Mouse (Mus musculus) heart, embryonic 14.5 days (tissue): ENCODE measurements around the gene Ceacam20. TPM values are rescaled to one million over a fixed set of nuclear protein-coding genes. Genes with fewer than 3 reads are reported as not detected.

Experiments
- ATAC-seq: fragments of 200-750 bp; cut with Nextera tagmentation; 2 replicates; pipeline ENCODE4 v1.8.0; 2017; ENCODE audit warnings: low read depth, moderate TSS enrichment; ENCODE audit not compliant: insufficient number of reproducible peaks, insufficient read depth, low FRiP score
- H3K27ac ChIP-seq, 2 experiments: fragments of 200-500 bp in 1 of 2; fragments of 300-500 bp in 1 of 2; sonication (generic) in 1 of 2; replicated peaks in 1 of 2; 2 replicates each; pipeline ENCODE4 v1.5.1; 2012 to 2014; ENCODE audit warnings: low read depth in 2 of 2, low read length in 2 of 2, control low read depth in 1 of 2, mild to moderate bottlenecking in 1 of 2, mixed read lengths in 1 of 2; ENCODE audit not compliant: control insufficient read depth in 1 of 2, insufficient read depth in 1 of 2
- H3K27me3 ChIP-seq: fragments of 300-500 bp; sonication (generic); 2 replicates; pipeline ENCODE4 v1.6.1; 2014; ENCODE audit warnings: mild to moderate bottlenecking, low read length, control low read depth; ENCODE audit not compliant: control insufficient read depth, insufficient read depth
- H3K36me3 ChIP-seq: fragments of 300-500 bp; sonication (generic); 2 replicates; pipeline ENCODE4 v1.6.1; 2014; ENCODE audit warnings: mild to moderate bottlenecking, control low read depth, low read length, mixed read lengths; ENCODE audit not compliant: control insufficient read depth, insufficient read depth
- H3K4me1 ChIP-seq, 2 experiments: fragments of 200-500 bp in 1 of 2; fragments of 300-500 bp in 1 of 2; sonication (generic) in 1 of 2; 2 replicates each; pipeline ENCODE4 v1.6.1; 2012 to 2014; ENCODE audit warnings: low read length in 2 of 2, control low read depth in 1 of 2, mixed read lengths in 1 of 2; ENCODE audit not compliant: control insufficient read depth in 2 of 2, insufficient read depth in 2 of 2
- H3K4me2 ChIP-seq: fragments of 300-500 bp; sonication (generic); 2 replicates; pipeline ENCODE4 v1.6.1; 2014; ENCODE audit warnings: mild to moderate bottlenecking, low read length
- H3K4me3 ChIP-seq, 2 experiments: fragments of 200-500 bp in 1 of 2; fragments of 300-500 bp in 1 of 2; sonication (generic) in 1 of 2; 2 replicates each; pipeline ENCODE4 v1.5.1; 2012 to 2014; ENCODE audit warnings: low read length in 2 of 2, mild to moderate bottlenecking in 2 of 2, control low read depth in 1 of 2, low read depth in 1 of 2, moderate library complexity in 1 of 2; ENCODE audit not compliant: control insufficient read depth in 1 of 2, insufficient read depth in 1 of 2
- H3K9ac ChIP-seq: fragments of 300-500 bp; sonication (generic); 2 replicates; pipeline ENCODE4 v1.6.1; 2014; ENCODE audit warnings: mild to moderate bottlenecking, low read length
- H3K9me3 ChIP-seq: fragments of 300-500 bp; sonication (generic); 2 replicates; pipeline ENCODE4 v1.6.1; 2016; ENCODE audit warnings: low read length, control low read depth; ENCODE audit not compliant: control insufficient read depth
- WGBS: fragments of 180-500 bp; shearing (Covaris S2); extraction: QIAGEN DNeasy Blood & Tissue Kit; methylation state at CpG from one replicate; pipeline ENCODE4 v1.1.7; 2014; 5-methylcytosine and 5-hydroxymethylcytosine counted together
- polyA plus RNA-seq: library from polyadenylated mRNA; unstranded; fragments of >200 nt; fragmentation: Nextera tagmentation; extraction: Ambion mirVana; gene quantifications from 2 replicates; pipeline ENCODE4 v1.2.1, GENCODE M21; 2014

The Ceacam20 gene
- polyA plus RNA-seq, 1 experiment from 2014 or later = not detected

GRCm38 (mm10) chr7:19939555-19940235 is 25.5 kb upstream of the Ceacam20 start:
- H3K9me3 ChIP-seq = no peaks in the 10 kb centered on the region
- H3K27ac ChIP-seq = peak overlapping the region; percentile 59 to 78
- peak; percentile 84 for ATAC-seq
- no peaks in the 10 kb centered on the region for H3K36me3 ChIP-seq
- peak overlapping the region; percentile 45 for H3K4me2 ChIP-seq
- H3K27me3 ChIP-seq = no peaks in the 10 kb centered on the region
- H3K9ac ChIP-seq = no peak overlapping the region
- peaks cover 21 to 32% of the 10 kb centered on the region in 2 experiments for H3K4me1 ChIP-seq
- H3K4me3 ChIP-seq = no peak overlapping the region; a peak in 1 of 4 replicates
- WGBS = 41% methylated on average over 10 of the region's 12 CpGs

GRCm38 (mm10) chr7:19940256-19940655 is 25.0 kb upstream of the Ceacam20 start:
- no peaks in the 10 kb centered on the region for H3K9me3 ChIP-seq
- peak overlapping the region; percentile 59 for H3K9ac ChIP-seq
- H3K4me1 ChIP-seq = peaks cover 20 to 28% of the 10 kb centered on the region in 2 experiments
- WGBS = 7% methylated on average over 5 of the region's 6 CpGs
- H3K36me3 ChIP-seq = no peaks in the 10 kb centered on the region
- ATAC-seq = 0 out of 2 replicates have a peak, but pooled peaks have one; percentile 27
- peak overlapping the region; percentile 15 to 78 for H3K27ac ChIP-seq
- H3K4me2 ChIP-seq = peak overlapping the region; percentile 45
- no peaks in the 10 kb centered on the region for H3K27me3 ChIP-seq
- H3K4me3 ChIP-seq = no peak overlapping the region

- Histone ChIP-seq H3K9me3 (no peaks in the 10 kb centered on the region), H3K27ac (no peak overlapping the region), H3K36me3 (no peaks in the 10 kb centered on the region), H3K4me2 (no peak overlapping the region), H3K4me3 (no peak overlapping the region), H3K9ac (no peak overlapping the region), H3K27me3 (no peaks in the 10 kb centered on the region), H3K4me1 (peaks cover 2 to 15% of the 10 kb centered on the region in 2 experiments)
- ATAC-seq = no peak
- 88% methylated on average over 8 of the region's 8 CpGs for WGBS
These were observed 20.5 kb upstream of the Ceacam20 start for GRCm38 (mm10) chr7:19944709-19945108.

GRCm38 (mm10) chr7:19945201-19945600 is 20.0 kb upstream of the Ceacam20 start:
- H3K4me3 ChIP-seq = no peak overlapping the region
- H3K9me3 ChIP-seq = no peaks in the 10 kb centered on the region
- WGBS = 87% methylated on average over 5 of the region's 5 CpGs
- no peaks in the 10 kb centered on the region for H3K36me3 ChIP-seq
- no peaks in the 10 kb centered on the region for H3K27me3 ChIP-seq
- ATAC-seq = no peak
- H3K9ac ChIP-seq = no peak overlapping the region
- peaks cover 0 to 11% of the 10 kb centered on the region in 2 experiments; a peak in 2 of 4 replicates for H3K4me1 ChIP-seq
- H3K4me2 ChIP-seq = no peak overlapping the region
- H3K27ac ChIP-seq = no peak overlapping the region

GRCm38 (mm10) chr7:19945821-19946515 is 19.2 kb upstream of the Ceacam20 start:
- H3K27me3 ChIP-seq = no peaks in the 10 kb centered on the region
- H3K9me3 ChIP-seq = no peaks in the 10 kb centered on the region
- no peak overlapping the region for H3K9ac ChIP-seq
- WGBS = 73% methylated on average over 13 of the region's 13 CpGs
- no peak overlapping the region for H3K27ac ChIP-seq
- no peak overlapping the region for H3K4me2 ChIP-seq
- H3K4me1 ChIP-seq = peaks cover 3 to 5% of the 10 kb centered on the region in 2 experiments
- H3K4me3 ChIP-seq = no peak overlapping the region
- no peak for ATAC-seq
- H3K36me3 ChIP-seq = no peaks in the 10 kb centered on the region

- no peaks in the 10 kb centered on the region for H3K36me3 ChIP-seq
- WGBS = 56% methylated on average over 12 of the region's 12 CpGs
- ATAC-seq = no peak
- H3K4me2 ChIP-seq = no peak overlapping the region
- no peak overlapping the region for H3K9ac ChIP-seq
- no peaks in the 10 kb centered on the region for H3K27me3 ChIP-seq
- H3K4me3 ChIP-seq = no peak overlapping the region
- no peaks in the 10 kb centered on the region for H3K9me3 ChIP-seq
- H3K27ac ChIP-seq = no peak overlapping the region
- peaks cover 0 to 5% of the 10 kb centered on the region in 2 experiments; a peak in 2 of 4 replicates for H3K4me1 ChIP-seq
These were observed 16.3 kb upstream of the Ceacam20 start for GRCm38 (mm10) chr7:19948956-19949355.

- H3K9me3 ChIP-seq = no peaks in the 10 kb centered on the region
- H3K4me2 ChIP-seq = no peak overlapping the region
- no peaks in the 10 kb centered on the region for H3K27me3 ChIP-seq
- no peak overlapping the region for H3K4me3 ChIP-seq
- no peak overlapping the region for H3K27ac ChIP-seq
- H3K4me1 ChIP-seq = peaks cover 0 to 5% of the 10 kb centered on the region in 2 experiments; a peak in 2 of 4 replicates
- ATAC-seq = no peak
- no peak overlapping the region for H3K9ac ChIP-seq
- 49% methylated on average over 10 of the region's 10 CpGs for WGBS
- H3K36me3 ChIP-seq = no peaks in the 10 kb centered on the region
These were observed 15.2 kb upstream of the Ceacam20 start for GRCm38 (mm10) chr7:19949996-19950395.
